Mouse (Mus musculus): ENCODE data around the gene Lcor. TPM values are rescaled to one million over a fixed set of nuclear protein-coding genes. Genes with fewer than 3 reads are reported as not detected.

Lcor gene
- polyA plus RNA-seq, 1 experiment from 2014 or later, result 14.0 TPM

DNA sequence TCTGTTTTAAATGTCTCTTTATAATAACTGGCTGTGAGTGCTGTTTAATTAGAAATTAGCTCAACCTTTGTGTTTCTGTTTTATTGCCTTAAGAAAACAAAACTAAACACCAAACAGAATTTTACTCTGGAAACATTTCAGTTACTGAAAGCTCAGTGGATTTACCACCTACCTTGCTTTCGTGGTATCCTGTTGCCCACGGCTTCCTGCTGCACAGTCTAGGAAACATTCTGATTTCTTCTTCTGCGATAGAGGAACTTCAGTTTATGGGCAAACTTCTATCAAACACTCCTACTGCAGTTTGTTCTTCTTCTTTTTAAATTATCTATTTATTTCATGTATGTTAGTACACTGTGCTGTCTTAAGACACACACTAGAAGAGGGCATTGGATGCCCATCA is 46.7 kb downstream of the Lcor start:
- Histone ChIP-seq H3K27ac (no peak overlapping the region), H3K4me2 (ENCODE audit: low read length) (no peak overlapping the region), H3K36me3 (ENCODE audit: insufficient read depth, low read length) (no peaks in the 10 kb centered on the region), H3K9ac (ENCODE audit: low read depth, low read length) (no peak overlapping the region), H3K4me1 (replicated peaks; ENCODE audit: insufficient read depth, low read length) (no peaks in the 10 kb centered on the region), H3K27me3 (ENCODE audit: insufficient read depth, low read length) (no peaks in the 10 kb centered on the region), H3K4me3 (replicated peaks; ENCODE audit: low read depth, low read length) (no peak overlapping the region), H3K9me3 (replicated peaks; ENCODE audit: low read length) (no peaks in the 10 kb centered on the region)
- DNase-seq (ENCODE audit: low spot score) (no peak), ATAC-seq (replicated peaks; ENCODE audit: low FRiP score, low read depth) (no peak)
- no peak for TF ChIP-seq CTCF (IDR thresholded peaks at IDR 0.05; ENCODE audit: low read depth)
- WGBS, result 86% methylated on average over 3 of the region's 3 CpGs

DNA sequence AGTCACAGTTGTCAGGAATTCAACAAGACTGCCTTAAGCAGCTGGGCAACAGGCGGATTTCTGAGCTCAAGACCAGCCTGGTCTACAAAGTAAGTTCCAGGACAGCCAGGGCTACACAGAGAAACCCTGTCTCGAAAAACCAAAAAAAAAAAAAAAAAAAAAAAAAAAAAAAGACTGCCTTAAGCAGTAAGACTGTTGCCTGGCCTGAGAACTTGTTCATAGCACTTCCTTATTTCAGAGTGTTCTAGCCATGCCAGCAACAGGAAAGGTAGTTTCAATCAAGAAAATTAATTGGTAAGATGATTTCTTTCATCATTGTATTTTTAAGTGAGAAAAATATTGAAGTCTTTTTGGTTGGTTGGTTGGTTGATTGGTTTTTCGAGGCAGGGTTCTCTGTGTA is 51.6 kb downstream of the Lcor start:
- TF ChIP-seq CTCF (IDR thresholded peaks at IDR 0.05; ENCODE audit: low read depth), result no peak
- Histone ChIP-seq H3K9ac (ENCODE audit: low read depth, low read length) (no peak overlapping the region), H3K9me3 (replicated peaks; ENCODE audit: low read length) (no peaks in the 10 kb centered on the region), H3K4me1 (replicated peaks; ENCODE audit: insufficient read depth, low read length) (no peaks in the 10 kb centered on the region), H3K4me3 (replicated peaks; ENCODE audit: low read depth, low read length) (no peak overlapping the region), H3K4me2 (ENCODE audit: low read length) (no peak overlapping the region), H3K27ac (no peak overlapping the region), H3K27me3 (ENCODE audit: insufficient read depth, low read length) (no peaks in the 10 kb centered on the region), H3K36me3 (ENCODE audit: insufficient read depth, low read length) (no peaks in the 10 kb centered on the region)
- ATAC-seq (replicated peaks; ENCODE audit: low FRiP score, low read depth), result no peak
- 94% methylated on average over 2 of the region's 3 CpGs for WGBS
- DNase-seq (ENCODE audit: low spot score), result no peak

- ATAC-seq (replicated peaks; ENCODE audit: low FRiP score, low read depth) (no peak), DNase-seq (ENCODE audit: low spot score) (no peak)
- Histone ChIP-seq H3K27me3 (ENCODE audit: insufficient read depth, low read length) (no peaks in the 10 kb centered on the region), H3K27ac (no peak overlapping the region), H3K9ac (ENCODE audit: low read depth, low read length) (no peak overlapping the region), H3K4me2 (ENCODE audit: low read length) (no peak overlapping the region), H3K4me1 (replicated peaks; ENCODE audit: insufficient read depth, low read length) (no peaks in the 10 kb centered on the region), H3K9me3 (replicated peaks; ENCODE audit: low read length) (no peaks in the 10 kb centered on the region), H3K4me3 (replicated peaks; ENCODE audit: low read depth, low read length) (no peak overlapping the region), H3K36me3 (ENCODE audit: insufficient read depth, low read length) (peaks cover 15% of the 10 kb centered on the region)
- WGBS, result 77% methylated on average over 4 of the region's 4 CpGs
- no peak for TF ChIP-seq CTCF (IDR thresholded peaks at IDR 0.05; ENCODE audit: low read depth)
These were observed 74.5 kb downstream of the Lcor start for GRCm38 (mm10) chr19:41556981-41557380.

DNA sequence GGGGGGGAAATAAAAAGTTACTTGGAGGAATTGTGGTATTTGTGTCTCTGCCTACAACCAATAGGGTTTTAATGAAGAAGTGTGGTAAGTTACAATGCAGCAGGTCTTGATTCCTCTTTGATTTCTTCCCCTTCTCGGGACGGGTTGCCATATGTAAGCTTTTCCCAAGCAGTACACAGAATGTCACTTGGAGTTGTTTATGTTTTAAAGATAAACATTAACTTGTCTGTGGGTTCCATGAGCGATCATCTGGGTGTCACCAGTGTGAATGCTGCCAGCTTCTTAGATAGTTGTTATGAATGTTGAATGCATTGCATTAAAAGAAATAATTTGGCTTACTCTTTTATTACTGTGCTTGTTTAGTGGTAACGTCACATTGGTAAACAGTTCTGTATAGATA is 75.1 kb downstream of the Lcor start:
- 78% methylated on average over 4 of the region's 4 CpGs for WGBS
- DNase-seq (ENCODE audit: low spot score), result no peak
- ATAC-seq (replicated peaks; ENCODE audit: low FRiP score, low read depth), result no peak

DNA sequence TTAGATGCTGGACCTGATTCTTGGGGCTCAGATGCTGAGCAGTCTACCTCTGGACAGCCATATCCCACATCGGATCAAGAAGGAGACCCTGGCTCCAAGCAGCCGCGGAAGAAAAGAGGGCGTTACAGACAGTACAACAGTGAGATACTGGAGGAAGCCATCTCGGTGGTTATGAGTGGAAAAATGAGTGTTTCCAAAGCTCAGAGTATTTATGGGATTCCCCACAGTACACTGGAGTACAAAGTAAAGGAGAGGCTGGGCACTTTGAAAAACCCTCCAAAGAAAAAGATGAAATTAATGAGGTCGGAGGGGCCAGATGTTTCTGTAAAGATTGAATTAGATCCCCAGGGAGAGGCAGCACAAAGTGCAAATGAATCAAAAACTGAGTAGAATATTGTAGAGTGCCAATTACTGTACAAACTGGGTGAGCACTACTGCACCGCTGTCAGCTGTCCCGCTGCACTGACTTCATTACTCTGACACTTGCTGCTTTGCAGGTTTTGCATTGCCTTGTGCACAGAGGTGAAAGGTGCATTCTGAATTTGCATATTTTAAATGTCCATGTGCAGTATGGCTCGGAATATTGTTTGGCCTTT is 76.6 kb downstream of the Lcor start:
- no peak for ATAC-seq (replicated peaks; ENCODE audit: low FRiP score, low read depth)
- no peaks in the 10 kb centered on the region for H3K4me1 ChIP-seq (replicated peaks; ENCODE audit: insufficient read depth, low read length)
- WGBS, result 88% methylated on average over 9 of the region's 9 CpGs

More for the DNA sequence above, 75.1 kb downstream of the Lcor start:
- no peak overlapping the region for H3K9ac ChIP-seq (ENCODE audit: low read depth, low read length)
- no peak overlapping the region for H3K27ac ChIP-seq
- H3K36me3 ChIP-seq (ENCODE audit: insufficient read depth, low read length), result peaks cover 15% of the 10 kb centered on the region
- no peak for TF ChIP-seq CTCF (IDR thresholded peaks at IDR 0.05; ENCODE audit: low read depth)
- no peaks in the 10 kb centered on the region for H3K27me3 ChIP-seq (ENCODE audit: insufficient read depth, low read length)
- no peak overlapping the region for H3K4me3 ChIP-seq (replicated peaks; ENCODE audit: low read depth, low read length)
- H3K9me3 ChIP-seq (replicated peaks; ENCODE audit: low read length), result no peaks in the 10 kb centered on the region
- H3K4me1 ChIP-seq (replicated peaks; ENCODE audit: insufficient read depth, low read length), result no peaks in the 10 kb centered on the region
- H3K4me2 ChIP-seq (ENCODE audit: low read length), result no peak overlapping the region

GRCm38 (mm10) chr19:41560856-41561255 is 78.4 kb downstream of the Lcor start:
- DNase-seq (ENCODE audit: low spot score), result no peak
- H3K4me3 ChIP-seq (replicated peaks; ENCODE audit: low read depth, low read length), result no peak overlapping the region
- H3K9me3 ChIP-seq (replicated peaks; ENCODE audit: low read length), result no peaks in the 10 kb centered on the region
- no peak for ATAC-seq (replicated peaks; ENCODE audit: low FRiP score, low read depth)
- no peak overlapping the region for H3K4me2 ChIP-seq (ENCODE audit: low read length)
- TF ChIP-seq CTCF (IDR thresholded peaks at IDR 0.05; ENCODE audit: low read depth), result no peak
- 87% methylated on average over 3 of the region's 3 CpGs for WGBS
- H3K27me3 ChIP-seq (ENCODE audit: insufficient read depth, low read length), result no peaks in the 10 kb centered on the region
- no peak overlapping the region for H3K27ac ChIP-seq
- H3K36me3 ChIP-seq (ENCODE audit: insufficient read depth, low read length), result peaks cover 8% of the 10 kb centered on the region
- no peaks in the 10 kb centered on the region for H3K4me1 ChIP-seq (replicated peaks; ENCODE audit: insufficient read depth, low read length)
- H3K9ac ChIP-seq (ENCODE audit: low read depth, low read length), result no peak overlapping the region

More for the DNA sequence above, 76.6 kb downstream of the Lcor start:
- TF ChIP-seq CTCF (IDR thresholded peaks at IDR 0.05; ENCODE audit: low read depth), result no peak
- Histone ChIP-seq H3K27ac (no peak overlapping the region), H3K4me3 (replicated peaks; ENCODE audit: low read depth, low read length) (no peak overlapping the region), H3K36me3 (ENCODE audit: insufficient read depth, low read length) (peaks cover 12% of the 10 kb centered on the region), H3K27me3 (ENCODE audit: insufficient read depth, low read length) (no peaks in the 10 kb centered on the region), H3K4me2 (ENCODE audit: low read length) (no peak overlapping the region), H3K9me3 (replicated peaks; ENCODE audit: low read length) (no peaks in the 10 kb centered on the region), H3K9ac (ENCODE audit: low read depth, low read length) (no peak overlapping the region)
- DNase-seq (ENCODE audit: low spot score), result no peak

- H3K9ac ChIP-seq (ENCODE audit: low read depth, low read length), result no peak overlapping the region
- H3K27ac ChIP-seq, result no peak overlapping the region
- no peak overlapping the region for H3K4me2 ChIP-seq (ENCODE audit: low read length)
- no peaks in the 10 kb centered on the region for H3K9me3 ChIP-seq (replicated peaks; ENCODE audit: low read length)
- DNase-seq (ENCODE audit: low spot score) (no peak), ATAC-seq (replicated peaks; ENCODE audit: low FRiP score, low read depth) (no peak)
- no peaks in the 10 kb centered on the region for H3K4me1 ChIP-seq (replicated peaks; ENCODE audit: insufficient read depth, low read length)
- no peaks in the 10 kb centered on the region for H3K36me3 ChIP-seq (ENCODE audit: insufficient read depth, low read length)
- 62% methylated on average over 2 of the region's 2 CpGs for WGBS
- no peak for TF ChIP-seq CTCF (IDR thresholded peaks at IDR 0.05; ENCODE audit: low read depth)
- no peaks in the 10 kb centered on the region for H3K27me3 ChIP-seq (ENCODE audit: insufficient read depth, low read length)
- no peak overlapping the region for H3K4me3 ChIP-seq (replicated peaks; ENCODE audit: low read depth, low read length)
These were observed 86.4 kb downstream of the Lcor start for GRCm38 (mm10) chr19:41568791-41569190.
